Mouse (Mus musculus) layer of hippocampus, postnatal 25 days (tissue): ENCODE results near the gene Galp. TPM values are rescaled to one million over a fixed set of nuclear protein-coding genes. Genes with fewer than 3 reads are reported as not detected.

Experiments
- DNase-seq, 2 experiments: peaks; one replicate each; pipeline ENCODE4 v3.0.0; 2022; ENCODE audit warnings: mixed read lengths in 2 of 2, low spot score in 1 of 2; ENCODE audit errors: extremely low spot score in 1 of 2
- total RNA-seq, 2 experiments: library from RNA; stranded (reverse); gene quantifications; 2 replicates each; pipeline ENCODE4 v1.2.3; 2021

Gene Galp
- total RNA-seq, result not detected

DNA sequence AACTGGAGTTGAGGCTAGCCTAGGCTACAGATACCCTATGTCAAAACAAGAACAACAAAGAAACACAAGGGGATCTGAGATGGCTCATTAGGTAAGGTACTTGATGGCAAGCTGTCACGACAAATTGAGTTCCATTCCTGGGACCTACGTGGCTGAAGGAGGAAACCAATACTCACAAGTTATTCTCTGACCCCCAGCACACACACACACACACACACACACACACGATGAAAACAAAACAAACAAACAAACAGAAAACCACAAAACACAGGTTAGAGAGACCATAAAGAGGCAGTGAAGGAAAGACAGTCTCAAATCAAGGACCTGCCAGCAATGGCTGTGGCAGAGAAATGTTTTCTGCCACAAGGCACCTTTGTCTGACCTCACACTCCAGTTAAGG, at the start of gene Galp:
Gene Galp (plus strand): TSS at position 301 of the 400 bp plus-strand sequence.
- no peak for DNase-seq

- DNase-seq, result no peak
These were observed 49.2 kb upstream of the Galp start for GRCm38 (mm10) chr7:6147688-6148087.

DNA sequence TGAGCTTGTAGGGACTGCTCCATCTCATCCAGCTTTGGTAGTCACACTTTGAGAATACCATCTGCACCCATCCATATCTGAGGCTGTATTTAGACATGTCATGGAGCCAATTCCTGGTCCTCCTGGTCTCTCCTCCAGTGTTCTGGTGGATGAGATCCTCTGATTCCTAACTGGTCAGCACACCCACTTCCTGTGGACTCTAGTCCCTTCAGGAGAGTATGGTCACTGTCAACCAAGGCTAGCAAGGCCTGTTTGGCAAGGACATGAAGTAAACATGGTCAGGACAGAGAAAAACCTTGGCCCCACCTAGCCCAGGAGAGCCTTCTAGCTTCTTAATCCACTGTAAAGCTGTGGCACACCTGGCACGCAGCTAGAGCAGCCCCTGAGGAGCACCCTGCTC, 45.6 kb upstream of the Galp start:
- no peak for DNase-seq

DNA sequence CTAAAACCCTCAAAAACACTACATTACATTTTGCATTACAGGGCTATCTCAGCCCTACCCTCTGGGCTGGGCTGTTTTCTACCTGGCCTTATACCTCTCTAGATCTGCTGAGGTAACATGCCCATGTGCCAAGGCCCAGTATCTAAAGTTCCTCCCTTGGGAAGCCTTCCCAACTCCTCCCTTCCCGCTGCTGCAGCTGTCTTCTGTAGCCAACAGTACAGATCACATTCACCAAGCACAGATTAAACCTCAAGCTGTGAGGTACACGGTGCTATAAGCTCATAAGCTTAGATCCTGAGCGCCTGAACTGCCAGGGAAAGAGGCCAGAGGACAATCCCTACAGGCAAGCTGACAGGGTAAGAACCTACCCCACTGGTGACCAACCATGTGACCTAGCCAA, 44.9 kb upstream of the Galp start:
- no peak for DNase-seq

- no peak for DNase-seq
These were observed 43.8 kb upstream of the Galp start for GRCm38 (mm10) chr7:6153131-6153530.

DNA sequence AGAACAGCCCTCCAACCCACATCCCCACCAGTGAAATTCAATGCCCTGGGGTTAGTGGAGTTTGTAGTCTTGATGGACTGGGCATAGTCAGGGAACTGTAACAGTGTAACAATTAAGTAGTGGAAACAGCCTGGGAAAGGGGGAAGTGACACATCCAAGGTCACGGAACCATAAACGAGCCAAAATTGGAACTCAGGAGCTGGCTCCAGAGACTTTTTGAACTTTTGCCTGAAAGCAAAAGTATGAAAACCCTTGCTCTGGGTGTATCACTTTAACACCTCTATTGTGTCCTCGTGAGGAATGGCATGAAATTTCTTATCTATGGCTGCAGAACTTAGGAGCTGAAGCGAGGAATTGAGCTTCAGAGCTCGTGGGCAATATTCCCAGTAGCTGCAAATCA, 42.7 kb upstream of the Galp start:
- no peak for DNase-seq

DNA sequence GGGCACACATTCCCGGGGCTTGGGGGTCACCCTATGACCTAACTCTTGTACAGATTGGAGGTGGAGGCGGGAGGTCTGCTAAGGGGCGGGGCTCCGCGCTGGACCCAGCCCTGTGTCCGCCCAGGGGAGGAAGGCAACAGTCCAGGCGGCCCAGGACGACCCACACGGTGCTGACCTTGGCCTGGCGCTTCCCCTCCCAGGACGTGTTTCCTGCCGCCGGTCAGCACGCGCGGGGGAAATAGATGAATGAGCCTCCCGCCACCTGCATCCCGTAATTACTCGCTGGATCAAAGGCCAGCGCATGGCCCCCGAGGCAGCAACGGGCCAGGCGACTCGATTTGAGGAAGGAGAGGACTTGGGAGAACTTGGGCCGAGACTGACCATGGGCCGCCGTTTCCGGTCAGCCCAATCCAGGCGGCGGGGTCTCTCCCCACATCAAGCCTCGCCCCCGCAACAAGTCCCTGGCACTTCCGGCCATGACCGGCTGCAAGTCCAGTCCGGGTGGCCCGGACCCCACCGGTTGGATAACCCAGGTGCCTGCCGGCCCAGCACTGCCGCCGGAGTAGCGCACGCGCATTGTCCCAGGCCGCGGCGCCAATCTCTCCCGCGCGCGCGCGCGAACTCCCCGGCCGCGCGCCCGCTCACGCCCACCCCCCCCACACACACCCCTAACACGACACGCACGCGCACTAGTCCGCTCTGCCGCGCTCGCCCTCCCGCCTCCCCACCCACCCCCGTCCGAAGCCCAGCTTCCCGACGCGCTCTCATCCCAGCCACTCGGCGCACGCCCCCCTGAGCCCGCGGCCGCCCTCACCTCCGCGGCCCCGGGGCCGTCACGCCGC, 41.6 kb upstream of the Galp start:
- peak; percentile 80 to 87 for DNase-seq

DNA sequence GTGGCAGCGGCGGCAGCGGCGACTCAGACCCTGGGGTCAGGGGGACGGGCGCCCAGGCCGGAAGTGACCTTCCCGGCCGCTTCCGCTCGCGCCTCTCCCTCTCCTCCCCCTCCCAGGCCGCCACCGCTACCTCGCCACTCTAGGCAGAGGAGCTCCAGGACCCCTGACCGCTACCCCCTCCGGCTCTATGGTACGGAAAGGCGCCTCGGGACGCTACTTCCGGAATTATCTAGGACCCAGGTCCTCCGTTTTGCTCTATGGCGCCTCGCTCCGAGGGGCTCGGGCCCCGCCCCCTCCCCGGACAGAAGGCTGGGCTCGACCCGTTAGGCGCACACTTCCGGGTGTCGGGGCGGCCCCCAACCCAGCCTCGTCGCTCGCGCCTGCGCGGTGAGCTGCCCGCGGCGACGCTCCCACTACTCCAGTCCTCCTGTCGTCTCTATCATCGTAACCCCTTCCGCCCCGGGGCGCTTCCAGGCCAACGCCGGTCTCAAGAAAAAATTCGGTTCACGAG, 40.9 kb upstream of the Galp start, which contains the start of gene Zfp787:
Gene Zfp787 (minus strand): TSS at position 97 of the 511 bp plus-strand sequence.
- DNase-seq, result peak; percentile 91 to 98

DNA sequence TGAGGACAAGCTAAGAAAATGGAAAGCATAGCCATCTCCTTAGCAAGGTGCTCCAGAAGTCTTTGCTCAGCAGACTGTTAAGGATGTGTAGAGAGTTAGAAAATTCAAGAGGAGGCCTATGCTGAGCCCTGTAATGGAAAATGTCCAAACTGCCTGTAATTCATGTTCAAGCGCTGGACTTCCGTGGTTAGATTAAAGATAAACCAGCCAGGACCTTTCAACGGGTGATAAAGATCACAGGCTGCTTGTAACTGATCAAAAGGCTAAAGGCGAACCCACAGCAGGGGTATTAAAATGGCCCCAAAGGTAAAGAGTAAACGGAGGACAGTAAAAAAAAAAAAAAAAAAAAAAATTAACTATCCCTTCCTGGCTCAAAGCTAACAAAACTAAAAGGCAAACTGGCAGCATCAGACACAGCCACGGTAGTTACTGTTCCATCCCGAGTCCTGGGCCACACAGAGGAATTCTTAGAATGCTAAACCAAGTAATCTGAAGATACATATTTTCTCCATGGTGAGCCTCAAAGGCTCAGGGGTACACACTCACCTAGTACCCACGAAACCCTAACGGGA, 39.9 kb upstream of the Galp start:
- DNase-seq, result no peak

DNA sequence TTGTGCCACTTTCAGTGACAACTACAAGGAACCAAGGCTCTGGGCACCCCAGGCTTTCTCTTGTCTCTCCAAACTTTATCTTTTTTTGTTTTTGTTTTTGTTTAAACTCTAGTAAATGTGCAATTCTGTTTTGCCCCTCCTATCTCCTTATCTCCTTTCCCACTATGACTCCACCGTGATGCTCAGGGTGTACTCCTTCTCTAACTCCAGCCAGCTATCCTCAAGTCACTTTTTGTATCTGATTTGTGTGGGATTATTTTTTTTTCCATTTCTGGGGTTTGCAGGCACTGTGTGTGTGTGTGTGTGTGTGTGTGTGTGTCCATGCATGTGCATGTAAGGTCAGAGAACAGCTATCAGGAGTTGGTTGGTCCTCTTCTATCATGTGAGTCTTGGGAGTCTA, 39.4 kb upstream of the Galp start:
- DNase-seq, result no peak

- DNase-seq, result no peak
These were observed 37.3 kb upstream of the Galp start for GRCm38 (mm10) chr7:6159604-6160003.

- DNase-seq, result no peak
These were observed 35.3 kb upstream of the Galp start for GRCm38 (mm10) chr7:6161541-6161940.

- DNase-seq, result no peak
These were observed 34.7 kb upstream of the Galp start for GRCm38 (mm10) chr7:6162172-6162571.

GRCm38 (mm10) chr7:6164671-6165070, 32.2 kb upstream of the Galp start:
- DNase-seq, result no peak

DNA sequence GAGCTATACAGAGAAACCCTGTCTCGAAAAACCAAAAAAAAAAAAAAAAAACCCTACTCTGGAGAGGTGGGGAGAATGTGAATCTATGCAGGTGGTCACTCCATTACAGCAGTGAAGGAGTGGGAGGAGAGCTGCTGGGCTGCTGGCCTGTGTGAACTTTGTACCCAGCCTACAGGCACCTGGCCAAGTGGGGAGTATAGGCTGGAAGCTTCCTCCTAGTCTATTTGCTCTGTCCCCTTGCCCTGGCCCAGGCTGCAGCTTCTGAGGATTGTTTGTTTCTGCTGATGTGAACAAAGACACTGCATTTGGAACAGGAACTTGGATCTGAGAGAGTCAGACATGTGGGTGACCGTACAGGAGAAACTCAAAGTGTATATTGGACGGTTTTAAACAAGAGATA, 27.5 kb upstream of the Galp start:
- DNase-seq, result no peak

GRCm38 (mm10) chr7:6170391-6170790, 26.5 kb upstream of the Galp start:
- no peak for DNase-seq

DNA sequence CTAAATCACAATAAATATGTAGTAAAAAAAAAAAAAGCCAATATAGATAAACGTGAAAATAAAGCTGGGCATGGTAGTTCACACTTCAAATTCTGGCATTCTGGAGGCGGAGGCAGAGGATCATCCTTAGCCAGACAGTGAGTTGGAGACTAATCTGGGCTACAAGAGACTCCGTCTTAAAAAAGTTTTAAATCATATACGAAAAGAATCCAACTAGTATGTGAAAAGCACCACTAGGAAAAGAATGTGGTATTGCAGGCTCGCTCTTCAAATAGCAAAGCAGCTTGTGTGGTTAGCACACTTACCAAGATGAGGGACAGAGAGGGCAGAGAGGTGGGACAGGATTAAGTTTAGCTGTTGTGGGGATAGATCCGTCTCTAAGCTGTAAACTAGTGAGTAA, 26.0 kb upstream of the Galp start:
- DNase-seq, result no peak

DNA sequence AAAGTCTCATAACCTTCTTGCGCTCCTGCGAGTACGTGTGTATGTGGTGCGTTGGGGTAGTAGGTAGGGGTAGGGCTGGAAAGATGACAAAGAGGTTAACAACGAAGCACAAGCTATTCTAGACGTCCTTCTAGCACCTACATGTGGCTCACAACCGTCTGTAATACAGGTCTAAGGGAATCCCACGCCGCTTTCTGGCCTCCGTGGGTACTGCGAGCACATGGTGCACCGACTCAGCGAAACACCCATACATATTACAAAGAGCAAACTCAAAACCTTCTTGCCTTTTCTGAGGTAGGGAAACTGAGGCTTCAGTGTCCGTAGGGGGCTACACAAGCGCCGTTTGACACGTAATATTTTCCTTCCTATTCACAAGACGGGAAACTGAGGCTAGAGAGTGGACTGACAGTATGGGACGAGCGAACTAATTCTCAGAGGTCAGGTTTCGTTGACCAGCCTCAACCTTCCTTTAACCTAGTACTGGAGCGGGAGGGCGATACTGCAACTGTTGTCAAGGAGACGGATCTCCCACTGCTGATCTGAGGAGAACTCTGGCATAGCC, 25.4 kb upstream of the Galp start:
- DNase-seq, result peak in 1 of 2 experiments; percentile 47

DNA sequence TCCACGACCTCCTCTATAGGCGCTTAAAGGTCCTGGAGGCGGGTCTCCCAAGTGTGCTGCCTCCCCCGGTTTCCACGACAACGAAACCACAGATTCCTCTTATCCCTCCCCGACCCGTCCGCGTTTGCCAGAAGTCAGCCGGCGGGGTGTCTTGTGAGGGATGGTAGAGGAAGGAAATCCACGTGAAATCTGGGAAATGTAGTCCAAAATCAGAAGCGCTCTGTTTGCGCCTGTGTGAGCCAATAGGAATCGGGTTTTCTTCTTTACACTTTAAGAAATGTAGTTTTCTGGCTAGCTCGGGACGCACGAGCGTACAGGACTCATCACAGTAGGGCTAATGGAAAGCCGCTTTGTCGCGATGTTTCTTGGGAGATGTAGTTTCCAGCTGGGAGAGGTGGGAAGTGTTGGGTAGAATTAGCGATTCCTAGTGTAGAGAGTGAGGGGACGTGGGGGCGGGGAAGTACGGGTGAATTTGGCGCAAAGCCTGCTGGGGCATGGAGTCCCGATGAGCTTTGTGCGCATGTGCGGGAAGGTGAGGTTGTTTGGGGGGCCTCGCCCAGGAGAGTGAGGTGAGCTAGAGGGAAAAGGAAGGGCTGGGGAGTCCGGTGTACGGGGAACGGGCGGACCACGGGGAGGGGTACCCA, 24.8 kb upstream of the Galp start, which contains the start of gene Zfp444:
Gene Zfp444 (plus strand): TSS at position 221 of the 644 bp plus-strand sequence.
- DNase-seq, result peak; percentile 99

DNA sequence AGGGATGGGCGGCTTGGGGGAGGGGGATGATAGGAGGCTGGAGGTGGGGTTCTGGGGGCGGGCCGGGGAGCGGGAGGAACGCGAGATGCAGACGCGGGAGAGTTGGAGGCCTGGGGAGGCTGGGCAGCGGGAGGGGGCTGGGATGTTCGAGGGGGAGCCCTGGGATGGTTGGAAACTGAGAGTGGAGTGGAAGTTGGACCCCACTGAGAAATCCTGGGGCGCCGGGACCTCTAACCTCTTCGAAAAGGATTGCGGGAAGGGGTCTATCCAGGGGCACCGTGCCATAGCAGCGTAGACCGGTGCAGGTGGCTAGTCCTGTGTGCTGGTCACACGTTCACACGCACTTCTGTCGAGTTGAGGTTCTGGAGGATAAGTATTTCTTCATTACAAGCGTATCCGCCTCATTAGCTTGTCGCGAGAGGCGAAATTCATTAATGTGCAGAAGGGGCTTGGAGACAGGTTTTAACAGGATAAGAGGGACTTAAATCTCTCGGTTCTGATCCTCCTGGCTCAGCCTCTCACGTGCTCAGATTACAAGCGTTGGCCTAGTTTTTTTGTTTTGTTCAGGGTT, 24.1 kb upstream of the Galp start:
- DNase-seq, result peak in 1 of 2 experiments; percentile 25

DNA sequence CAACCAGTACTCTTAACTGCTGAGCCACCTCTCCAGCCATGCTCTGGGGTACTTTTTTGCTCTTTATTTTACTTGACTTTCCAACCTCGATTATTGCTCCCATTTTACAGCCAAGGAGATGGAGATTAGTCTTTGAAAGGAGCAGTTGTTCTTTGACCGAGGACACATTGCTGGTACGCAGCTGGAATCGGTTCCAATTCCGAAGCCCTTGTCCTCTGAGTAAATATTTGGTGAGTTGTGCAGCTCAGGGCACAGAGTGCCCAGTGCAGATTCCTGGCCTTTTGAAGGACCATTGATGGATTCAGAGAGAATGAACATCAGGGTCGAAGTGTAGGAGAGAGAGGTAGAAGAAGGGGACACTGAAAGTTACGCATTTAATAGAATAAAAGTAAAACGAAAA, 23.0 kb upstream of the Galp start:
- DNase-seq, result no peak
